Mouse (Mus musculus): ENCODE measurements around the gene Serf2.
"Not testable (repeated sequence)": the region's sequence is repeated elsewhere in the genome, so short reads cannot be mapped to it uniquely, and the experiment has no call there.

The Serf2 gene

GRCm38 (mm10) chr2:121449545-121450011 is 583 bp downstream of the Serf2 start:
- no peak for DNase-seq

- no peak for DNase-seq
These were observed 1.1 kb downstream of the Serf2 start for GRCm38 (mm10) chr2:121450093-121450492.

- no peak for DNase-seq
These were observed 3.4 kb downstream of the Serf2 start for GRCm38 (mm10) chr2:121452361-121452760.

GRCm38 (mm10) chr2:121452990-121453389 is 4.0 kb downstream of the Serf2 start, which contains the start of gene Hypk:
Hypk (plus strand) TSS chr2:121453290.
- DNase-seq, result no peak

- DNase-seq, result no peak
These were observed 4.9 kb downstream of the Serf2 start for GRCm38 (mm10) chr2:121453917-121454316.

GRCm38 (mm10) chr2:121455534-121455933 is 6.5 kb downstream of the Serf2 start:
- DNase-seq, result no peak

- peak; percentile 86 for DNase-seq
These were observed 8.0 kb downstream of the Serf2 start, which contains the start of gene Serinc4 for GRCm38 (mm10) chr2:121456692-121457642. Serinc4 (minus strand) TSS chr2:121456781.

GRCm38 (mm10) chr2:121460071-121460470 is 11.1 kb downstream of the Serf2 start:
- DNase-seq, result no peak

- DNase-seq, result not testable (repeated sequence)
These were observed 20.0 kb downstream of the Serf2 start for GRCm38 (mm10) chr2:121468982-121469381.

- DNase-seq, result not testable (repeated sequence)
These were observed 23.8 kb downstream of the Serf2 start for GRCm38 (mm10) chr2:121472783-121473182.

GRCm38 (mm10) chr2:121473301-121474179 is 24.5 kb downstream of the Serf2 start, which contains the start of gene Mfap1b:
Mfap1b (minus strand) TSS chr2:121474067.
- peak; percentile 80 for DNase-seq

- DNase-seq, result no peak
These were observed 25.2 kb downstream of the Serf2 start for GRCm38 (mm10) chr2:121474180-121474535.

- not testable (repeated sequence) for DNase-seq
These were observed 26.3 kb downstream of the Serf2 start for GRCm38 (mm10) chr2:121475306-121475705.

GRCm38 (mm10) chr2:121477491-121478266 is 28.7 kb downstream of the Serf2 start:
- no peak for DNase-seq

GRCm38 (mm10) chr2:121480498-121480897 is 31.5 kb downstream of the Serf2 start:
- DNase-seq, result no peak

GRCm38 (mm10) chr2:121480916-121481315 is 31.9 kb downstream of the Serf2 start:
- not testable (repeated sequence) for DNase-seq

- no peak for DNase-seq
These were observed 34.6 kb downstream of the Serf2 start for GRCm38 (mm10) chr2:121483576-121483975.

GRCm38 (mm10) chr2:121484403-121484802 is 35.4 kb downstream of the Serf2 start:
- not testable (repeated sequence) for DNase-seq

GRCm38 (mm10) chr2:121501550-121501949 is 52.6 kb downstream of the Serf2 start:
- DNase-seq, result not testable (repeated sequence)

GRCm38 (mm10) chr2:121505942-121506882 is 57.2 kb downstream of the Serf2 start, which contains the start of the genes Mfap1a and Wdr76:
Mfap1a (minus strand) TSS chr2:121506665.
Wdr76 (plus strand) TSS chr2:121506723.
- peak; percentile 82 for DNase-seq

Measured in right cerebral cortex, postnatal 25 days (tissue).